Mouse (Mus musculus) hindbrain, embryonic 16.5 days (tissue): ENCODE results near the gene St6galnac6. TPM values are rescaled to one million over a fixed set of nuclear protein-coding genes. Genes with fewer than 3 reads are reported as not detected.

Source experiments
- ATAC-seq: fragments of 200-750 bp; cut with Nextera tagmentation; 2 replicates; pipeline ENCODE4 v1.8.0; 2017; ENCODE audit warnings: moderate TSS enrichment, moderate library complexity
- H3K27ac ChIP-seq: fragments of 300-500 bp; sonication (generic); 2 replicates; pipeline ENCODE4 v1.5.1; 2014; ENCODE audit warnings: low read depth, mild to moderate bottlenecking, control low read depth, low read length, moderate library complexity
- H3K27me3 ChIP-seq: fragments of 300-500 bp; sonication (generic); replicated peaks from 2 replicates; pipeline ENCODE4 v1.6.1; 2014; ENCODE audit warnings: low read length; ENCODE audit not compliant: control insufficient read depth, insufficient read depth
- H3K36me3 ChIP-seq: fragments of 300-500 bp; sonication (generic); 2 replicates; pipeline ENCODE4 v1.6.1; 2014; ENCODE audit warnings: mild to moderate bottlenecking, low read length, moderate library complexity, mixed read lengths; ENCODE audit not compliant: control insufficient read depth, insufficient read depth
- H3K4me1 ChIP-seq: fragments of 300-500 bp; sonication (generic); 2 replicates; pipeline ENCODE4 v1.6.1; 2014; ENCODE audit warnings: low read depth, low read length; ENCODE audit not compliant: control insufficient read depth, insufficient read depth
- H3K4me2 ChIP-seq: fragments of 300-500 bp; sonication (generic); 2 replicates; pipeline ENCODE4 v1.6.1; 2014; ENCODE audit warnings: mild to moderate bottlenecking, low read length, control low read depth, moderate library complexity
- H3K4me3 ChIP-seq: fragments of 300-500 bp; sonication (generic); 2 replicates; pipeline ENCODE4 v1.5.1; 2014; ENCODE audit warnings: mild to moderate bottlenecking, low read length, control low read depth, moderate library complexity
- H3K9ac ChIP-seq: fragments of 300-500 bp; sonication (generic); 2 replicates; pipeline ENCODE4 v1.6.1; 2014; ENCODE audit warnings: low read depth, mild to moderate bottlenecking, control low read depth, low read length, moderate library complexity
- H3K9me3 ChIP-seq: fragments of 300-500 bp; sonication (generic); 2 replicates; pipeline ENCODE4 v1.6.1; 2014; ENCODE audit warnings: mild to moderate bottlenecking, low read length, moderate library complexity; ENCODE audit not compliant: control insufficient read depth
- WGBS: fragments of 180-500 bp; shearing (Covaris S2); extraction: QIAGEN DNeasy Blood & Tissue Kit; methylation state at CpG from one replicate; pipeline ENCODE4 v1.1.7; 2014; 5-methylcytosine and 5-hydroxymethylcytosine counted together
- polyA plus RNA-seq: library from polyadenylated mRNA; unstranded; fragments of >200 nt; fragmentation: Nextera tagmentation; extraction: Ambion mirVana; gene quantifications from 2 replicates; pipeline ENCODE4 v1.2.1, GENCODE M21; 2015

The St6galnac6 gene
- polyA plus RNA-seq, 1 experiment from 2014 or later = 35.4 TPM

DNA sequence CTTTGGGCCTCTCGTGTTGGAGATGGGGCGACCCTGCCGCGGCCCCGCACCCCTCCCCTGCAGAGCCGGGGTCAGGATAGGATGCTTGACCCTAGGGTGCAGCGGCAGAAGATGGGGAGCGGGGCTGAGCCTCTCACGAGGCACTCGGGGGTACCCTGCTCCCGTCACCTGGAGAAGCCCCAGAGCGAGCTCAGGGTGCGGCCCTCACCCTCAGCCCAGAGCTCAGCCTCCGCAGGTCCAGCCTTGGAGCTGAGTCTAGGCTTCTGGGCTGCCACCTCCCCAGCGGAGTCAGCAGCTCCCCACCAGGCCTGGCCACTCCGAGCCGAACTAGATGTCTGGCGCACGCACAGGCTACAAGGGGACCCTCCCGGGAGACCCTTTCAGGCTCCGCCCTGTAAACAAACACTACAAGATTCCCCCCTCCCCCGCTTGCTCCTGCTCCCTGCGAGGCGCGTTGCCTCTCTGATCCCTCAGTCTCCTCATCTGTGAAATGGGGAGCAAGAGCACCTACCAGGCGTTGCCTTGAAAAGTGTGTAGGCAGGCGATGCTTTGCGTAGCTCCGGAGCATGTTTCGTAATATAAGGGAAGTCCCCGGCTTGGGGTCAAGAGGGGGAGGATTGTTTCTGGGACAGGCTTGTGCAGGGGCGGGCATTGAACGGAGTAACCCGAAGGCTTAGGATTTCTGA lies 7.9 kb downstream of the St6galnac6 start:
- WGBS = 7% methylated on average over 34 of the region's 34 CpGs
- Histone ChIP-seq H3K36me3 (peaks cover 2% of the 10 kb centered on the region; the same call in 1 of the 2 replicates), H3K9ac (peak overlapping the region; percentile 88), H3K4me3 (peak overlapping the region; percentile 84), H3K9me3 (no peaks in the 10 kb centered on the region), H3K27me3 (no peaks in the 10 kb centered on the region), H3K4me2 (peak overlapping the region; percentile 86), H3K27ac (peak overlapping the region; percentile 51), H3K4me1 (peaks cover 16% of the 10 kb centered on the region)
- peak; percentile 63 for ATAC-seq

DNA sequence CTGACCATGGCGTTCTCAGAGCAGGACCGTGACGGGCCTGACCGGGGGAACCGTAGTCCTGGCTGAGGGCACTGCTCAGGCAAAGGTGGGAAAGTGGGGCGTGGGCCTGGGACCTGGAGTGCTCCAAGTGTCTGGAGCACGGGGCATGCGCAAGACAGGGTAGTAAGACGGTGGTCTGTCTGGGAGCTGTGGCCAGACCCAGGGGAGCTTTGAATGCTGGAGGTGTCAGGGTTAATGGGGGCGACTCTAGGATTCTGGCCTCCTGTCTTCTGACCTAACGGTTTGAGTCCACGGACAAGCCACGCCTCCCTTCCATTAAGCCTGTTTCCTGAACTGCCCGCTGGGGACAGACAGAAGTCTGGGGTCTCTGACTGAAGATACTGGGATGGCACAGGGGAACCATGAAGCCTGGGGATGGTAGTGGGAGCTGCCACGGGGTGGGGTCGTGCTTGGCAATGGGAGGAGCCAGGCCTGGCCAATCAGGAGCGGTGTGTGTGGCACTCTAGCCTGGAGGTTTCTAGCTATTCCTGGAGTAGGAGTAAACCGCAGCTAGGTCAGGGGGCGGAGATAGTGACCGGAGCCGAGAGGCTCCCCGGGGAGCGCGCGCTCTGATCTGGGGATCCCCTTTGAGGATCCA lies 8.8 kb downstream of the St6galnac6 start:
- Histone ChIP-seq H3K4me2 (peak overlapping the region; percentile 86), H3K27me3 (no peaks in the 10 kb centered on the region), H3K9ac (no peak overlapping the region), H3K36me3 (peaks cover 2% of the 10 kb centered on the region; the same call in 1 of the 2 replicates), H3K4me3 (peak overlapping the region; percentile 84), H3K9me3 (no peaks in the 10 kb centered on the region), H3K27ac (no peak overlapping the region; the same call in 1 of the 2 replicates), H3K4me1 (peaks cover 16% of the 10 kb centered on the region)
- 9% methylated on average over 25 of the region's 25 CpGs for WGBS
- ATAC-seq = peak; percentile 40; the same call in 1 of the 2 replicates

DNA sequence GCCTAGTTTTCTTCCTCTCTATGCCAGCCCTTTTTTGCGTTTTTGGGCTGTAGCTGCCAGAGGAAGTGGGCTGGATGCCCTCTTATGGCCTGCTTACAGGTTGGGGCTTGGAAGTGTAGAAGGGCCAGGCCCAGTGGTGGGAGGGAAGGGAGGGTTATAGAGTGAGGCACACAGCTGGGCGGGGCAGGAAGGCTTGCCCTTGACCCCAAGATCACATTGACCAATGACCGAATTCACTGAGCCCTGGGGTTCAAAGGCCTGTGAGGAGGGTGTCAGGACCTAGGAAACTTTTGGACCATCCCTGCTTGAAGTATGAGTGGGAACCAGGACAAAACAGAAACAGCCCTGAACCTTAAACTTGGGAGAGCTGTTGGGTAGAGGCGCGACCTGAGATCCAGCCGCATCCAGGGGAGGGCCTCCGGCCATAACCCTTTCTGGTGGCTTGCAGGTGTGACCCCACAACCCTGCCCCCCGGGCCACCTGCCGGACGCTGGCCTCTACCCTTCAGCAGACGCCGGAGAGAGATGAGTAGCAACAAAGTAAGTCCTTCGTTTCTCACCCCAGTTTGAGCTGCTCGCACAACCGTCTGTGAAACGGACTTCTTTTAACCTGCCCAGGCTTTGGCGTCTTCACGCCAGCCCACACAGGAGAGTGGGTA lies 9.4 kb downstream of the St6galnac6 start:
- Histone ChIP-seq H3K9me3 (no peaks in the 10 kb centered on the region), H3K36me3 (peaks cover 2% of the 10 kb centered on the region; the same call in 1 of the 2 replicates), H3K27ac (no peak overlapping the region), H3K4me2 (peak overlapping the region; percentile 86), H3K9ac (no peak overlapping the region), H3K4me3 (peak overlapping the region; percentile 84), H3K4me1 (peaks cover 16% of the 10 kb centered on the region), H3K27me3 (no peaks in the 10 kb centered on the region)
- ATAC-seq = no peak
- 38% methylated on average over 18 of the region's 18 CpGs for WGBS

DNA sequence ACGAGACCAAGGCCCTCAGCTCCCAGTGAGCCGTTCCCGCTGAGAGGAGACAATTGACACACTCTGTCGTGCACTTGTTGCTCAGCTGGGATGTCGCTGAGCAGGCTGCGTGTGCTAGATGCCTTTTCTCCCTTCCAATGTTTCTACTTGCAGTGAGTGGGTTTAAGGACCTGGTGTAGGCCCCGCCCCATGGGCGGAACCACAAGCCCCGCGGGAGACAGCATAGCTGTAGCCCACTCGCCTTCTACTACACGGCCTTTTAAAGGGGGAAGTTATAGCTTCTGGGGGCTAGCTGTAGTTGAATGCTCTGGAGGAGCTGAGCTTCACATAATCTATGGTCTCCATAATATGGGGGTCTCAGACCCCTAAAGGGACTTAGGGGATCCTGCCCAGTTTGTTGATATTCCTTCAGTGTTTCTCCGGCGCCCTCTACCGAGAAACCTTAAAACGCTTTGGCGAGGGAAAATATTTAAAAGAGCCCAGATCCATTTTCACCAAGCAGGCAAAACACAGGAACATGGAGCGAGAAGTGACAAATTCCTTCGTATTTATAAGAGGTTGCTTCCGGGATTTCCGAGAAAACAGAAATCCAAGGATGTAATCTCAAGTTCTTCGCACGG lies 11.2 kb downstream of the St6galnac6 start:
- Histone ChIP-seq H3K27me3 (no peaks in the 10 kb centered on the region), H3K36me3 (peaks cover 10% of the 10 kb centered on the region; the same call in 1 of the 2 replicates), H3K27ac (no peak overlapping the region), H3K4me2 (peak overlapping the region; percentile 52), H3K9ac (no peak overlapping the region), H3K9me3 (no peaks in the 10 kb centered on the region), H3K4me3 (peak overlapping the region; percentile 25; the same call in 1 of the 2 replicates), H3K4me1 (peaks cover 16% of the 10 kb centered on the region)
- no peak for ATAC-seq
- 18% methylated on average over 23 of the region's 23 CpGs for WGBS

DNA sequence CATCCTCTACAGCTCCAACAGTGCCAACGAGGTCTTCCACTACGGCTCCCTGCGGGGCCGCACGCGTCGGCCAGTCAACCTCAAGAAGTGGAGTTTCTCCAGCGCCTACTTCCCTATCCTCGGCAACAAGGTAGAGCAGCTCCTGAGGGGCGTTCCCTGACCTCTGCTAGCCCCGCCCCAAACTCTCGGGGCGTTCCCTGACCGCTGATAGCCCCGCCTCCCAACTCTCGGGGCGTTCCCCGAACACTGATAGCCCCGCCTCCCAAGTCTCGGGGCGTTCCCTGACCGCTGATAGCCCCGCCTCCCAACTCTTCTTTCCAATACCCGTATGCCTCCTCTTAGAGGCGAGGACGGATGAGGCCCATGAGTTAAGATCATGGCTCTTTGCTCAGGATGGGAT lies 12.8 kb downstream of the St6galnac6 start:
- H3K27ac ChIP-seq = no peak overlapping the region
- H3K4me2 ChIP-seq = no peak overlapping the region
- 71% methylated on average over 26 of the region's 26 CpGs for WGBS
- no peak for ATAC-seq
- no peaks in the 10 kb centered on the region for H3K9me3 ChIP-seq
- H3K4me3 ChIP-seq = no peak overlapping the region
- H3K36me3 ChIP-seq = peaks cover 10% of the 10 kb centered on the region
- peaks cover 15% of the 10 kb centered on the region for H3K4me1 ChIP-seq
- H3K27me3 ChIP-seq = no peaks in the 10 kb centered on the region
- H3K9ac ChIP-seq = no peak overlapping the region

DNA sequence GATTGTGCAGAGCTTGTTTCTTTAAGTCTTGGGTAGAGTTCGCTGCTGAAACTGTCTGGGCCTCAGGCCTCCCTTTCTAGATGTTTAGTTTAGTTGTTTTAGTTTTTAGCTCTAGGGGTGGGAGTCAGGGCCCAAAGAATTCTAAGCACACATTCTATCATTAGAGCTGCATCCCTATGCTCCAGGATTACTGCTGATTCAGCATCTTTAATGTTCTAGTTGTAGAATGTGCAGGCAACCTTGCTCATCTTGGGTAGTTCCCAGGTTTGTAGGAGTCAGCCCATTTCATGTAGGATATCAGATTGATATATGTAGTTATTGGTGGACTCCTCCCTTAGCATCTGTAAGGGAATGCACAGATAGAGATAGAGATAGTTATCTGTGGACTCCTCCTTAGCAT lies 17.6 kb downstream of the St6galnac6 start:
- no peaks in the 10 kb centered on the region; the same call in 1 of the 2 replicates for H3K9me3 ChIP-seq
- peaks cover 14% of the 10 kb centered on the region for H3K36me3 ChIP-seq
- no peak overlapping the region for H3K4me3 ChIP-seq
- H3K9ac ChIP-seq = no peak overlapping the region
- WGBS = 84% methylated on average over 1 of the region's 1 CpGs
- no peak overlapping the region for H3K4me2 ChIP-seq
- H3K27ac ChIP-seq = no peak overlapping the region
- H3K27me3 ChIP-seq = no peaks in the 10 kb centered on the region
- no peak for ATAC-seq
- H3K4me1 ChIP-seq = peaks cover 13% of the 10 kb centered on the region

DNA sequence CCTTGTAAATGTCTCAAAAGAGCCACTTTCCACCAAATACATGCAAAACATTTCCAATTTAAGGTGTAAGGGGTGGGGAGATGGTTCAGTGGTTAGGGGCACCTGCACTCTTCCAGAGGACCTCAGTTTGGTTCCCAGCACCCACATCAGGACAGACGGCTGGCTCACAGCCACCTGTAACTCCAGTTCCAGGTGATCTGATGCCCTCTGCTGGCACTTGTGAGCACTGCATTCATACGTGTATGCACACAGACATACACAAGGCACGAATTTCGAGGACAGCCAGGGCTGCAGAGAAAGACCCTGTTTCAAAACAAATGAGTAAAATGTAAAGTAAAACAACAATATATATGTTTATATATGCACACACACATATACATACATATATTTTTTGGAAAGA lies 18.1 kb downstream of the St6galnac6 start:
- WGBS = 97% methylated on average over 4 of the region's 4 CpGs
- Histone ChIP-seq H3K4me3 (no peak overlapping the region), H3K4me2 (no peak overlapping the region), H3K4me1 (peaks cover 13% of the 10 kb centered on the region), H3K9me3 (no peaks in the 10 kb centered on the region; the same call in 1 of the 2 replicates), H3K27ac (no peak overlapping the region), H3K9ac (no peak overlapping the region), H3K36me3 (peaks cover 12% of the 10 kb centered on the region), H3K27me3 (no peaks in the 10 kb centered on the region)
- no peak for ATAC-seq

DNA sequence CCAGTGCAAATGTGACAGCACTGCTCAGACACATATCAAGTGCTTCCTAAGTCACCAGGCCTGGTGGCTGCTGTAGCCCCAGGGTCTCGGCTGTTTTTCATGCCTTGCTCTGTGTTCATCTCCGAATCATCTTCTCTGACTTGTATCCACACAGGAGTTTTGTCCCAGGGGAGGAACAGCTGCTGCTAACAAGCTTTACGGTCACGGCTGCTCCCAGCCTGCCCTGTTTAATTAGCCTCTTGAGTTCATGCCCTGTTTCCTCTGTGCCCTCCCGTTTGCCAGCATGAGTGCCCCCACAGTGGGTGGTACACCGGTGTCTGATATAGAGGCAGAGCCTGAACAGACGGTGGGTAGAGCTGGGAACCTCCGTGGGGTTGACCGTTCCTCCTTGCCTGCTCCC lies 18.5 kb downstream of the St6galnac6 start:
- no peak overlapping the region for H3K4me2 ChIP-seq
- no peak overlapping the region for H3K27ac ChIP-seq
- H3K9ac ChIP-seq = no peak overlapping the region
- WGBS = 53% methylated on average over 9 of the region's 9 CpGs
- no peaks in the 10 kb centered on the region; the same call in 1 of the 2 replicates for H3K9me3 ChIP-seq
- H3K27me3 ChIP-seq = no peaks in the 10 kb centered on the region
- ATAC-seq = no peak; the same call in 1 of the 2 replicates
- H3K4me1 ChIP-seq = peaks cover 13% of the 10 kb centered on the region
- H3K36me3 ChIP-seq = peaks cover 12% of the 10 kb centered on the region
- H3K4me3 ChIP-seq = no peak overlapping the region
